Mouse (Mus musculus): ENCODE results near the gene Krtap24-1.

Krtap24-1 gene

DNA sequence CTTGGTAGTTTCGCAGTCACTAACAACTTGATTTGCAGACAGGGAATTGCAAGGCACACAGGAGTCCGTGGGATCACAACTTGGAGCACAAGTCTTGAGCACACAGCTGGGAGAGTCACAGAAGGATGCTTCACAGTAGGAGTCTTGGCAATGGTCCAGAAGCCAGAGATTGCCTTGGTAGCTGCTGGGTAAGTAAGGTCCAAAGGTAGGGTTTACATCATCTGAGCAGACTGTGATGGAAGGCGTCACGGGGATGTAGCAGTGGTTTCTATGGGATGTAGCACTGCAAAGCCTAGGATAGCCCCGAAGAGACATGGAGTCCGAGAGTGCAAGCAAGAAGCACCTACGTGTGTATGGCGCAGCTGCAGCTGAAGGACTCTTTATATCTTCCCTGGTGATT, at the start of gene Krtap24-1:
Krtap24-1 (minus strand) TSS at position 358 of the 400 bp plus-strand sequence.
- no peak for DNase-seq (ENCODE audit: inconsistent ontology term)

DNA sequence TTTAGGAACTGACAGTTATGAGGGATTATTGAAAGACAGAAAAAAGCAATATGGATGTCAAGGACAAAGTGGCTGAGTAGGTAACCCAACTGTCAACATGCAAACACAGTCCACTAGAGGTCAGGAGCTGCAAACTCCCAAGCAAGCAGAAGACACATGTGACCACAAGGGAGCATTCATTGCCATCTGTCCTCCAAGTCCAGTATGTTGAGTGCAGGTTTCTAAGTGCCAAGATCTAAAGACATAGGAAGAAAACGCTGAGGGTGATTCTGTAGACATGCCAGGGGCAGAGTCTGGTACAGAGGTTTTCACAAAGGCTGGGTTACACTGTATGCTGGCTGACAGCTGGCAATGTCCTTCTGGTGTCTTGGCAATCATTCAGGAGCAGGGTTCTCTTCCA, 45.3 kb upstream of the Krtap24-1 start:
- peak; percentile 14 for DNase-seq (ENCODE audit: inconsistent ontology term)

DNA sequence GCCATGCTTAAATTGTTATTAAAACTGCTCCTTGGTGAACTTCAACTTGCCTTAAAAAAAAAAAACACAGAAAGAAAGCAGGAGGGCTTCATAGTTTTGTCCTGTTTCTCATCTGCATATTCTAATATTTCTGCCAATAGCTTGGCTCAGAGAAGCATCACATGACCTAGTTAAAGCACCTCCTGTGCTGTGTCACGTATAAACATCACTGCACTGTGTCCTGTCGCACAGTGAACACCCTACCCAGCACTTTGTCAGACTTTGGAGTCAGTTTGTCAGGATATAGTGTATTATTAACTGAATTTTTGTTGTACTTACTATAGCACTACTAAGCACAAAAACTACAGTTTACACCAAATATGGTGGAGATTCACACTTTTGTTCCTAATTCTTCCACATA, 39.9 kb upstream of the Krtap24-1 start:
- DNase-seq (ENCODE audit: inconsistent ontology term): no peak

DNA sequence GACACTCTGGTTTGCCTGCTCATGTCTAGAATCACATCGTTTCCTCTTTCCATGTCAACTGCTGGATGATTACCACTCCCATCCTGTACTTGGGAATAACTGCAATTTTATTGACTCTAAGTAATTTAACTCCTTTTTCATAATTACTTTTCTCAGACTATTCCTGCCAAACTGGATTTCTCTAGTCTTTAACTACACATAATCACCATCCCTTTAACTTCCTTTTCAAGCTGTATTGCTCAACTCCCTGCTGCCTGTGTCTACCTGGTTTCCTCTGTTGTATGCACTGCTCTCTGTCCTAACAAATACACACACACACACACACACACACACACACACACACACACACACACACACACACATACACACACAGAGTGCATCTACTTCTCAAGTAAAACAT, 39.0 kb upstream of the Krtap24-1 start:
- DNase-seq (ENCODE audit: inconsistent ontology term): no peak

DNA sequence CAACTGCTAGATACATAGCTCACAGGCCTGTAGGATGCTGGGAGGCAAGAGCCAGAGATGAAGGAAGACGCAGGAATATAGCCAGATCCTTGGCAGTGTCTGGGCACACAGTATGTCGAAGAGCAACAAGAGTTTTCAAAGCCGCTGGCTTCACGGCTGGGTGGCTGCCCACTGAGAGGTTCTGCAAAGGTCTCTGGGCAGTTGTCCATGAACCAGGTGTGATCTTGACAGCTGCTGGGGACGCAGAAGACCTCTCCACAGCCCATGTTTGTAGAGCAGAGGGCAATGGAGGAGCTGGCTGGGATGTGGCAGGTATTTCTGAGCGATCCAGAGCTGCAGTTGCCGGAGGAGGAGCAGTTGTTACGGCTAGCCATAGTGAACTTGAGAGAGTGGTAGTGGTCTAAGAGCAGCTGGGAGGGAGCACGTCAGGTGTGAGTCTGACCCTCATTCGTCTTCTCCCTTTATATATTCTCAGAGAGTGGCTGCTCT, 35.3 kb upstream of the Krtap24-1 start, which contains the start of gene Krtap26-1:
Krtap26-1 (minus strand) TSS at position 439 of the 489 bp plus-strand sequence.
- DNase-seq (ENCODE audit: inconsistent ontology term): no peak

DNA sequence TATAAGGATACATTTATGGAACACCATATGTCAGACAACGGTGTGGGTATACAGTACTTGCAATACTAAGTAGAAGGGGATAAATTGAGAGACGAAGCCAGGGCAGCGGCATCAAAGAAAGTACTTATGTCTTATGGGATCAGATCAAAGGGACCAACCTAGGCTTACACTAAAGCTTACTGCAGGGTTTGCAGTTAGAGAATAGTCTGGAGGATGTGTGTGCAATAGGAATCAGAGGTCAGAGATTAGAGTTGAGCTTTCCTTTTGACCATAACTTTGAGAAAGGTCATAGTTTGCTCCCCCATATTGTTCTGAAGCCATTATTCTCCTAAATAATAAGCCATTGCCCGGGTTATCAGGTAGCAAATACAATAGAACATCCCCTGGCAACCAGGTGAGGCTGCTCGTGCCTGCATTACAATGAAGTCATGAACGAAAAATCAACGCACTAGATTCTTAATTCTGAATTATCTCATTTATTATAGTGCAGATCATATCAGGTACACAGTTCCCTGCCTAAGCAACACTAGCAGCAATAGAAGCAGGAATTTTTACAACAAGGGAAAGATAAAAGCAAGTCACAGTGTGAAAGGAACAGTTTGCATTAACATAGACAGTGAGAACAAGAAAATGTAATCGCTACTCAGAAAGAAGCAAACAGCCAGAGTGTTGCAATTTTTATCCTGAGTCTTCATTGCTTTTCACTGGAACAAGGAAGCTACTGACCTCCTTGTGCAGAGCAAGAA, 34.5 kb upstream of the Krtap24-1 start:
- DNase-seq (ENCODE audit: inconsistent ontology term): no peak

DNA sequence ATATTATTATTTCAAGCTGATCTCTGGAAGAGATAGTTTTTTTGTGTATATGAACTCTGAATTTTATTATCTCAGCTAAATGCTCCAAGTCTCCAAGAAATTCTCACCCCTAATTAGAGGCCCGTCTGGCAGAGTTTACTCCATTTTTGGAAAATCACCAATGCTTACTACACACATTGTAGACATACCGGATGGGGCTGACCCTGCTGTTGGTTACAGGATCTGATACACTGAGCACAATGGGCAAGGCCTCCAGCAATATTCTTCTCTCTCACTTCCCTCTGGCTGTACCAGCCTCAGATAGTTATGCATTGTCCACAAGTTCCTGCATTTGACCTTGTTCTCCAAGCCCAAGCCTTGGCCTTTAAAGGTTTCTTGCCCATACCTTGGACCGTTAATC, 28.0 kb upstream of the Krtap24-1 start:
- DNase-seq (ENCODE audit: inconsistent ontology term): peak; percentile 67

DNA sequence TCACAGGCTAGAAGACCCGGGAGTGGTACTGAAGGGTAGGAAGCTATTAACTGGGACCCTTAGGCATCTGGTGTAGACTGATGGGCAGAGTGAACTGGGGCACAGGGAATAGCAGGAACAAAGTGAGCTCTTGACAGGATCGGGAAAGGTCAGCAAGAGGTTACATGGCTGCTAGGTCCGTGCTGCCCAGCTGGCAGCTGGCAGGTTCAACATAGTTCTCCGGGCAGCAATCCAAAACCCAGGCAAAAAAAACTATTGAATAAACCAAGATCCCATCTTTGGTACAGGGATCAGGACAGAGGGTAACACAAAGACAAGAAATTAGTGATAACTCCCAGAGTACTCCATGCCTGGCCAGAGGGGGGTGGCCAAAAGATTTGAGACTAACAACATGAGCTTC, 23.1 kb upstream of the Krtap24-1 start:
- DNase-seq (ENCODE audit: inconsistent ontology term): peak; percentile 63

DNA sequence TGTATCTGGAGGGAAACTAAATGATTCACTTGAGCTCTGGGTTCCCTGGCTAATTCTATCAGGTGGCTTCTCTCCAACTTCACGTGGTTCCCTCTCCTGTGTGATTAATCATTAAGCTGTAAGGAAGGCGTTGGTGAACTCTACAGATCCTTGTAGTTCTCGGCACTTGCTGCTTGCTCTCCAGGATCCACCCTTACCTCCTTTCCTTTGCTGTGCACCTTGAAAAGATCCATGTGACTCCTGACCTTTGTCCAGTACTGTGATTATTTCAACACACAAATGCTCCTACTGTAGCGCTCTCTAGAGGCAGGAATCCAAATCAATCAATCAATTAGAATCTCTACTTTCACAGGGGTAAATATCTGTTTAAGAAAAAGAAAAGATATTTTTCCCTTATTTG, 19.4 kb upstream of the Krtap24-1 start:
- DNase-seq (ENCODE audit: inconsistent ontology term): no peak

DNA sequence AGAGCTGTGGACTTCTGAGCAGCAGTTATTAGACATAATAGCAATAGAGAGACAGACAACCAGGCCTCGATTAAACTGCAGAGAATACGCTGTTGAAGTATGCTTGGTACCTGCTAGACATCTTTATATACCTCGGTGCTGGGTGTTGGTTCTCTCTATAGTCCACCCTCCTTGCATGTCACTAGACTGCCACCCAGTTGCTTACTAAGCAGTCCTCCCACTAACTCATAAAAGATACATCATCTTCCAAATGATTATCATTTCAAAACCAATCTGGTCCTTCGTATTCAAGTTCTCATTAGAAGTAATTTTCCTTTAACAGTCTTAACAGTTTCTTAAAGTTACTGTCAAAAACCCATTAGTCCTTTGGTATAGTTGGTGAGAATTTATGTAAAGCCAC, 15.5 kb upstream of the Krtap24-1 start, which contains the start of gene 2310079G19Rik:
2310079G19Rik (minus strand) TSS at position 101 of the 400 bp plus-strand sequence.
- no peak for DNase-seq (ENCODE audit: inconsistent ontology term)

DNA sequence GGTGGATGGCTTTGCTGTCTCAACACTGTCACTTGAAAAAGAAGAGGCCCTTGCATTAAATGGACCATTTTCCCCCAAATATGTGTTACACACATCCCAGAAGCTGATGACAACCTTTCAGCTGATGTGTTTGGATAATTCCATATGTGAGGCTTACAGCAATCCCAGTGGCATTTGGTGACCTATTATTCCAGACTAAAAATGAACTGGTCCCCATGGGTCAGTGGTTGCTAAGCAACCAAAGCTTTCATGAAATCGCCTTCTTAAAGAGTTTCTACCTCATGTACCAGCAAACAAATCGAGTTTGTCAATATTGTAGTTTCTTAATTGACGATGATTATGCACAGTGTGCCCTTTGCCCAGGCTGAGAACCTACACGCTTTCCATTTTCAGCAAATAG, 633 bp upstream of the Krtap24-1 start:
- no peak for DNase-seq (ENCODE audit: inconsistent ontology term)

DNA sequence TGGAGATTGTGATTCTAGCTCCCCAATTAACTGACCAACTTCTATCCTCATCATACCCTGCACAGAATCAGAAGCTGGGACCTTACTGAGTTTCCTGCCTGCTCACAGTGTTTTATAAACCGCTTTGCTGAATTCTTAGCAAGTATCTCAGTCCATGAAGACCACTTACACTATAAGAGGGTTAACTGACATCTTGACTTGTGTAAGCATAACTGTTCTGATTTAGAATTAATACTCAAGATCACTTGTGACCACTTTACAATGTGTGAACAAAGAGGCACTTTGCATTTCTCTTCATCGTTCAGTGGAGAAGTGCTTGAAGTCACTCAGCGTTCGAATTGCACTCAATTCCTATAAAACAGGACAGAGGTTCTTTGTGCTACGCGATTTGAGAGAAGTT, 7.5 kb downstream of the Krtap24-1 start:
- no peak for DNase-seq (ENCODE audit: inconsistent ontology term)

DNA sequence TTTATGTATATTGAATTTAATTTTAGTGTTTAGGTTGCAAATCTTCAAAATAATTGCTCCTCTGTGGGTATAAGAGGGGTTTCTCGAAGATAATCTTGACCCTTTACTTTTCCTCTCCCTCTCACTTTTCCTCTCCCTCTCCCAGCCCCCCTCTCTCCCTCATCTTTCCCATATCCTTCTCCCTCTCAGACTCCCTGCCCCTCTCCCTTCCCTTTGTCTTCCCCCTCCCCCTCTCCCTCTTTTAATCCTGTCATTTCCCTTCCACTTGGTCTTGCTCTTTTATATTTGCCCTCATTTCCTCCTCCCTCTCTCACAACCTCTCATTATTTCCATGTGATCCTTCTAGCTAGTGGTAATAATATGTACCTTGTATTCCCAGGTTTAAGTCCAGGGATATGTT, 9.6 kb downstream of the Krtap24-1 start:
- DNase-seq (ENCODE audit: inconsistent ontology term): no peak

DNA sequence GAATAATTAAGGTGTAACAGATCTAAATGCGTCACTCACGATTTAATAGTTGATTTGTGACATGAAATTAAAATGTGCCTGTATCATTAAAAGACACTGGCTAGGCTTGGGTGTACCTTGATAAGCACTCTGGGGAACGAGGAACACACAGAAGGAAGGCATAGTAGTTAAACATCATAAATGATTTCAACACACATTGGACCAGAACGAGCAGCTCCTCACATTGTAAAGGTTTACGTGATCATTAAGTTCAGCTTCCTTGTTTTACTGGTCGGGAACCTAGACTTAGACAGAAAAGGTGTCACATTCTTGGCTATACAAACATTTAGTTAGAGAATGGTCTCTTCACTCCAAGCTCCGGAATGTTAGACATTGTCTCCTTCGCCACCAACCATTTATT, 11.8 kb downstream of the Krtap24-1 start:
- DNase-seq (ENCODE audit: inconsistent ontology term): no peak

DNA sequence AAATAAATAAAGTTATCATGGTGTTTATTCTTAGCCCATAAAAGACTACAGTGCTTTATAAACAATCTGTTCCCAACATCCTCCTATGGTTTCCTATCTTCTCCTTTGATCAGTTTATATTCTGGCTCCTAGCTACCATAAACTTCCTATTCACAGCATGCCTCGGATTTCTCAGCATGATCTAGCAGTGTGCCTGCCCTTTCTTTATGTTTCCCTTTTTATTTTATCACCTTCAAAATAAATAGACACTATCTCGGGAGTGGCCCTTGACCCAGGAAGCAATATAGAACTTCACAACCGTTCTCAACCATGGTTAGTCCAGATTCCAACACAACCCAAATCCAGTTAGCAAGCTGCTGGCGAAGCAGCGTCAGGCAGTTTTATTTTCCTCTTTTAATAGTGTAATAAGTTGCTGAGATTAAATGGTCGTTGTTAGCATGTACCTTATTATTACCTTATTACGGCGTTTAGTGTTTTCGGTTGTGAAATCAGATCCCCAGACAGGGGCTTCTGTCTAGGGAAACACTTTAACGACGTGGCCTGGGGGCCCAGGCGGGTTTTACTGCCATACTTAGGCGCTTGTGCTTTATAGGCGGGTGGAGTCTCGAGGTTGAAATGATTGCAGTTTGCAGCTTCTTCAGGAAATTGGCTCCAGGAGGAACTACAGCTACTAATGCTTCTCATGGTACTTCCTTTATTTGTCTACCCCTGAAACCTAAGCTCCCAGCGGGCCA, 12.4 kb downstream of the Krtap24-1 start:
- DNase-seq (ENCODE audit: inconsistent ontology term): no peak

DNA sequence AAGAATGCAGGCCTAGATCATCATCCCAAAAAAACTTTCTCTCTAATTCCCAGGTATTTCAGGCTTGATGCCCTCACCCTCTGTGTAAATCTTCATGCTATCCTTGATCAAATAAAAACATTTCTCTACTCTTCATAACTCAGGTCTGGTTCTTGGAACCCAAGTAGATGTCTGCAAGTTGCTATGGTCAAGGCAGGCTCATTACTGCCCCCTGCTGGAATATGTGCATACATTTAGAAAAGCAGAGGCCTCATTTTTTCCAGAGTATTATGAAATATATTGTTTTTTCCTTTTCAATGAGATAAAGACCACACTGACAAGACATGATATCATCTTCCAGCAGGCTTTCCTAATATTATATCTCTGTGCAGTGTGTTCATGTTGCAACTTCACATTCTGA, 19.3 kb downstream of the Krtap24-1 start:
- no peak for DNase-seq (ENCODE audit: inconsistent ontology term)

DNA sequence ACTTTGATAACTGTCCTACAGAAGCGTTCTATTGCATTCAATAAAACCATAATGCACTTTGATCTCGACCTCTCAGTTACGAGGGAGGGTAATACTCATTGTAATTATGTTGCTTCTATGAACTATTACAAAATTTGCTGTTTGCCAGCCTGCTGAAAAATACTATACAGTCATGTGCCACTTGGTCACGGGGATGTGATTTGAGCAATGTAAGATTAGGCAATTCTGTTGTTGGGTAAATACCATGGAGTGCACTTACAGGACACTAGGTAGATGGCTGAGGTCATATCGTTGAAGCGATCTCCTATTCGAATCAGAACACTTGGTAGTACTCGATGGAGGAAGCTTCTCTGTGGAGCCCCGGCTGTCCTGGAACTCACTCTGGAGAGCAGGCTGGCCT, 28.7 kb downstream of the Krtap24-1 start:
- DNase-seq (ENCODE audit: inconsistent ontology term): no peak

DNA sequence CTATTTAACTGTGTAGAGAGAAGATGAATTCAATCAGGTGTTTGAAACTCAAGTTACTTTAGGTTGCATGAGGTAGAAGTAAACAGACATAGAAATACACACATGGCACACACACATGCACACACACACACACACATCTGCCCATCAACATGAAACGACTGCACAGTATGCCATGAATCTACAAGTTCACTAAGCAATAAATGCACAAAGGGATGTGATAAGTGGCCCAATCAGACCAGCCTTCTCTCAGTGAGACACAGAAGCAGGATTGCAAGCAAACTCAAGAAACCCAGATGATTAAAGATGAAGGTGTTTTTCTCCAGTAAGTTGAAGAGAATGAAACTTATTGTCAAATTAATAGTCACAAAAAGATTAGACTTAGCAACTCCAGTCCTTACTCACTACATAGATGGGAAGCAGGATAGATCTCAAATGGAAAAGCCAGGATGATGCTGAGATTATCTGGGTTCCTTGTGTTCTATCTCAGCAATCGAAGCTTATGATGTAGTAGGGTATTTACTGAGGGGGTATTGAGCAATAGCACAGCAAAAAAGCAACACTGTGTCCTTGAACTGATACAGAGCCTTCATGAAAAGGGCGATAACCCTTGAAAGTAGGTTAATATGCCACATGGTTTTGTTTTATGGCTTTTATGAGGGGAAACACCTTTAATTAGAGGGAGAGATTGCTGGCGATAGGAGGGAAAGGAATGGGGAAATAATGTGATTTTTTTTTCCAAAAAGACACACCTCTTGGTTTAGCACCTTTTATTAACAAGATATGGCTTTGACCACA, 36.0 kb downstream of the Krtap24-1 start:
- no peak for DNase-seq (ENCODE audit: inconsistent ontology term)

DNA sequence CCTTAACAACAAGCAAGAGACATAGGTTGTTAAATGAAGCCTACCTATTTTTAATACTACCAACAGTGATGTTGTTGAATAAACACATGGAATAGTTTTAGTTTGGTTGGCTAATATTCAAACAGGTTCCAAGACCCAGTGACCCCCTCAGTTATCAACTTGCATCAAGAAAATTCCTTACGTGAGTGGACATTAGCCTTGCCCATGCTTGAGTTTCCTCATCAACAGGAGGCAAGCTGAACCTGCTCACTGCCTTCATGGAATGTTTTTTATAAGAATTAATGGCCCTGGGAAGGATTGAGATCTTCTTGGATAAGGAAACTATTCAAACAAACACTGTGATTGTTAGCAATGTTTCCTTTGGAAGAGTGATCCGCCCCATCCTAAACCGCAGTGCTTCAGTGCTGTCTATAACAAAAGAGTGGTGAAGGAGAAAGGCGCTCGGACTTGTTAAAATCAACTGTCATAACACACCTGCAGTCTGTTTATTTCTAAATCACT, 39.1 kb downstream of the Krtap24-1 start:
- no peak for DNase-seq (ENCODE audit: inconsistent ontology term)

DNA sequence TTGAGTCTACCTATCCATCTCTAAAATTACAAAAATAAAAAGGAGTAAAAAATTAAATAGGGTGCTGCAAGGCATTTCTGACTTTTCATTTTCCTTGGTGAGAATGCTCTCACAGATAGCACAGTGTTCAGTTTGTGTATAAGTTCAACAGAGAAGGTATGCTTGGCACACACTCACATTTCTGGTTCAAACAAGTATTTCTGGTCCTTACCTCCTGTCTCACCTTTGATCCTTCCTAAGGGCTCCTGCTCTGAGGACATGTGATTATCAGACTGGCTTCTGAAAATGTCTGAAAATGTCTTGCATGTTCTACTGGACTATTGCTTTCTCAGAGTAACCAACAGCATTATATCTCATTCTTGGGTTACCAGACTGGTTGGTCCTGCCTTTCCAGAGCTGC, 41.9 kb downstream of the Krtap24-1 start:
- DNase-seq (ENCODE audit: inconsistent ontology term): no peak

DNA sequence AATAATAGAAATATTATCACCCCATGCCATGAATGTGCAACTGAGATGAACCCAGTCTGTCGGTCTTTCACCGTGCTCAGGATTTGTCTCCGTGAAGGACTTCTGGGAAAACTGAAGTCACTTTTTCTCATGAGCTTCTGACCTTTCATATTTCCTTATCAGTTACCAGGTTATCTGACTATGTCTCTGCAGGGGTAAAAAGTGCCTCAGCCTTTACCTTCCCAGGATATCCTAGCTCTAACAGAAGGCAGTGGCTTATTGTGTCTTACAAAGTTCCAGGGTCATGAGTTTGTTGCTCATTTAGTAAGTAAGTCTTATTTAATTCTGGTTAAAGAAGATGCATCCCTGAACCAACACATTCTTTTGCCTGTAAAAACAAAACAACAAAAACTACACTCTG, 42.3 kb downstream of the Krtap24-1 start:
- DNase-seq (ENCODE audit: inconsistent ontology term): no peak

DNA sequence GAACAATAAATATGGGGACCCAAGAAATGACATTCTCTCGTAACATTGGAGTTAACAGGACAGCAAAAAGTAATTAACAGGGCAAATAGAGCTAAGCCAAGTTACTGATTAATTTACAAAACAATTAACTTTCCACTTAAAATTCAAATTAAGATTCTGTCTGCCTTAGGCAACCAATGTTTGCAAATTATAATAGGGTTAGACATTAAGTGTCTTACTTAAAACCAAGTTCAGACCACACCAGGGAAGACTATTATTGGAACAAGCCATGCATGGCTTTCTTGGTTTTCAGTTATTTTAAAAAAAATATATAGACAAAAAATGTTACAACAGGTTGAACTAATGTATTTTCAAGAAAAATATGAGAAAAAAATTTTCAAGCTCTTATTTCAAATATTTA, 43.0 kb downstream of the Krtap24-1 start:
- no peak for DNase-seq (ENCODE audit: inconsistent ontology term)
